Mouse (Mus musculus) gastrocnemius, postnatal 36 days (tissue): ENCODE results near the gene Mipol1. TPM values are rescaled to one million over a fixed set of nuclear protein-coding genes. Genes with fewer than 3 reads are reported as not detected.
"Not testable (repeated sequence)": the region's sequence is repeated elsewhere in the genome, so short reads cannot be mapped to it uniquely, and the experiment has no call there.

Source experiments
- DNase-seq, 2 experiments: peaks; one replicate each; pipeline ENCODE4 v3.0.0; 2022
- intact Hi-C: fragments of 180-260 bp; cut with DNase I; formaldehyde crosslinking; loops from one replicate; pipeline ENCODE4 v1.15.1; 2025
- total RNA-seq, 2 experiments: library from RNA; stranded (reverse); gene quantifications; 2 replicates each; pipeline ENCODE4 v1.2.3; 2021

The Mipol1 gene
- total RNA-seq, 2 experiments from 2014 or later: 2.4 to 2.6 TPM

GRCm38 (mm10) chr12:57401126-57401525, 170.9 kb downstream of the Mipol1 start:
- no peak for DNase-seq
- intact Hi-C loops: no loop called here

- DNase-seq: no peak
- intact Hi-C loops: no loop called here
Measured at GRCm38 (mm10) chr12:57402360-57402759, 172.1 kb downstream of the Mipol1 start.

GRCm38 (mm10) chr12:57409976-57410375, 179.7 kb downstream of the Mipol1 start:
- no peak for DNase-seq
- intact Hi-C loops: no loop called here

GRCm38 (mm10) chr12:57413833-57414232, 183.6 kb downstream of the Mipol1 start:
- intact Hi-C loops: no loop called here
- DNase-seq: no peak

DNA sequence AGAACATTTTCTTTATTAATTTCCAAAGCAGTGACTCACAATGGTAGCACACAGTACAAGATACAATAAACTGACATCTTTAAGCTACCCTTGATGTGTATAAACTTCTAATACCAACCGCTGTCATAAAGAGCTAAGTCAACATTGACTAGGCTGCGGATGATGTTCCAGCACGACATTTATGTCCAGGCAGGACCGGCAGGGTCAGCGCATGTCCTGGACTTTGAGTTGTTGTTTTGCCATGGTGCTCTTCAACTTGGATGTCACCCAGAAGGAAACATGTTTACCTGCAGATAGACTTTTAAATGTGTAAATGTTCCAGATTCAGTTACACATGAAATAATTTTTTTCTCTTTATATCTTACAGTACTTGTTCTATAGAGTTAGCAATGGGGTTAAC, 194.7 kb downstream of the Mipol1 start:
- no peak for DNase-seq
- intact Hi-C loops: no loop called here

DNA sequence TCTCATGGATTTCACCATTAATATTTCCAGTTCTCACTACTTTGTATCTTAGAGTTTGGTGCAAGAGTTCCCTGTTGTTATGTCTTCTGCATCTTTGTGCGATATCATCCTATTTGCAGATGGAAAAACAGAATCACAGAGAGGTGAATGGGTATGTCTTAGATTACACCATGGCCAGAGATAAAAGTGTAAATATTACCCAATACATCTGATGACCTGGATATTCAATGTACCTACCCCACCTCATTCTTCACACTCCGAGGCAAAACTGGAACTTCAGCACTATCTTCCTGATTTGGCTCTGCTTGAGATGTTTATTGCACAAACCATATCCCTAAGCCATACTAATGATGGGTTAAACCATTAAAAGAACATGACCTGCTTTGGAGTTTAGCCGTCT, 198.0 kb downstream of the Mipol1 start:
- intact Hi-C loops: no loop called here
- no peak for DNase-seq

- no peak for DNase-seq
- intact Hi-C loops: no loop called here
Measured at GRCm38 (mm10) chr12:57428767-57429166, 198.5 kb downstream of the Mipol1 start.

GRCm38 (mm10) chr12:57436939-57437659, 206.9 kb downstream of the Mipol1 start:
- intact Hi-C loops, DNase-seq: not testable (repeated sequence)

DNA sequence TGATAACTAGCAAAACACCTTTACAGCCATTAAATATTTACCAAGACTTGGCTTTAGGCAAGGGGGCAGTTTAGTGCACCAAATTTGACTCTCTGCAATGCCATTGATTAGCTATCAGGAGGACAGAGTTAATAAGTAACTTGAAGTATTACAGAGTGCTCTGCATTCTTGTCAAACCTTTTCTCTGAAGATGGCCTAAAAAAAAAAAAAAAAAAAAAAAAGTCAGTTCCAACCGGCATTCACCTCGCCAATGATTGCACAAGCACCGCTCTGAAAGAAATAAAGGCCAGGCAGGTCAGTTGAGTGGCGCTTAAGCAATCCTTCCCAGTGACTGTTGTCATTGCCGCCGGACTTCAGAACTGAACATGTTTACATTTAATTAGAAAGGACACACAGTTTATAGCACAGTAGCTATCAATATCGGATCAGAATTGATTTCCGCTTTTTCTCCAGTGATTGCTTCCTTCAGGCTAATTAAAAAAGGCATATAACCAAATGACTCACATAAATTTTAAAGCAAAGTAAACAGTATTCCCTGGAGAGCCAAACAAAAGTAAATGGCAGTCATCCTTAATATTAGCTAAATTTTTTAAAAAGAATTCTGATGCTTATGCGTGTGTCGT, 214.2 kb downstream of the Mipol1 start:
- DNase-seq: no peak
- intact Hi-C loops: no loop called here

DNA sequence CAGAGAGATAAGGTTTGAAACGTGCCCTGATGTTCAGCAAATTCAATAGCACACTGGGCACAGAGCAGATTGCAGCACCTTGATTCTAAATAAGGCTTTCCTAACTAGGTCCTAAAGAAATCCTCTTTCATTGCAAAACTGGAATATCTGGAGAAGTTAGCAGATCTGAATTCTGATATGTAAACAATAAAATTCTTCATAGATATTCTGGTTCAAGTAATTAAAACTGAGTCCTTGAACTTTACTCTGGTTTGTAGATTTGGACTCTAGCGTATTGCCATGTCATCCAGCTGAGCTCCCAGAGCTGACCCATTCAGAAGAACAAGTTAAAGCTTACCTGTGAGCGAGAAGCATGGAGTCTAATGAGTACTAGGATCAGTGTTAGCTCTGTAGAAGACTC, 217.1 kb downstream of the Mipol1 start:
- no peak for DNase-seq
- intact Hi-C loops: no loop called here

- intact Hi-C loops: no loop called here
- DNase-seq: no peak
Measured at GRCm38 (mm10) chr12:57449299-57449698, 219.1 kb downstream of the Mipol1 start.

DNA sequence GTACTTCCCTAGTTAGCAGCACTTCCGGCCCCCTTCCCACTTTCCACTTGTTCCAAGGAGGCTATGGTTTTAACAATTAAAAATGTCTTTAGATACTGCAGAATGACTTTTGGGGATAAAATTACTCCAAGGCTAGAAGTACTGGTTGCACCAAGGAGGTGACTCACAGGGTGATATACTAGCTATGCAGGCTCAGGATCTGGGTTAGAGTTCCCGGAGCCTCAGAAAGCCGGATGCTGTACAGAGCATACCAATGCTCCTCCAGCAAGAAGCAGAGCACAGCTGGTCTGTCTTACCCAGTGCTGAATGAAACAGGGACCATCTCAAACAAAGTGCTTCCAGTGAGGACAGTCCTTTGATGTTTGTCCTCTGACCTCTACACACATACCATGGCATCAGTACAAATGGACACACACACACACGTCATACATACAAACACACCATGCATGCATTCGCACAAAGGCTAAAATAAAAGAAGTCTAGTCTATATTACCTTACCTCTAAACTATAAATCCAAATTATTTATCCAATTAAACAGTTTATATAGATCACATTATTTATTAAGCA, 219.9 kb downstream of the Mipol1 start:
- intact Hi-C loops: no loop called here
- no peak for DNase-seq

DNA sequence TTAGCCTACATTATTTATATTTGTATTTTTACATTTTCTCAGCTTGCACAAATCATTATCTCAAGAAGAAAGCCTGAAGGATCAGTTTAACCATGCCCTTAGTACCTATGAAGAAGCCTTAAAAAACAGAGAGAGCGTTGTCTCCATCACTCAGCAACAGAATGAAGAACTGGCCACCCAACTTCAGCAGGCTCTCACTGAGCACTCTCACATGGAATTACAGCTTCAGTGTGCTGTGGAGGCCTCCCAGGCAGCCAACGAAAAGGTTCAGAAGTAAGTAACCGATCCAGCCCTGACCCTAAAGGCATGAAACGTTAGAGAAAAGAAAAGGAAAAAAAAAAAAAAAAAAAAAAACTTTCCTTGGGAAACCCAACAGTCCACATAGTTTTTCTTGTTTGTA, 226.7 kb downstream of the Mipol1 start:
- intact Hi-C loops: no loop called here
- DNase-seq: no peak

DNA sequence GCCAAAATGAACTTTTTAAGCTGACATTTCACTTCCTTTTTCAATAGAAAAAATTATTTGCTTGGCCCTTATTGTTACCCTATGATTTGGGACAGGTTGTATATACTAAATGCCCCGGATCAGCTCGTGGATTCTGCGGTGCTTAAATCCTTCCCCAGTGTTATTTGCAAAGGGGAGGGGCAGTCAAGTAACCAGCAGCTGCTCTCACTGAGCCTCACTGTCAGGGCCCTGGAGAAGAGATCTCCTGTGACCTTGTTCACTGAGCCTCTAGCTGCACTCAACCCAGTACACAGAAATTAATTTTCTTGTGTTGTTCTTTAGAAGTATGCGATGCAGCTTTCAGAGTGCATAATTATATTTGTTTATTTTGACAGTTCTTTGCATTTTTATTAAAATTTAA, 227.1 kb downstream of the Mipol1 start:
- intact Hi-C loops: no loop called here
- no peak for DNase-seq

- intact Hi-C loops: no loop called here
- DNase-seq: no peak
Measured at GRCm38 (mm10) chr12:57464520-57465334, 234.5 kb downstream of the Mipol1 start.

- no peak for DNase-seq
- intact Hi-C loops: no loop called here
Measured at GRCm38 (mm10) chr12:57471786-57472185, 241.6 kb downstream of the Mipol1 start.

GRCm38 (mm10) chr12:57476876-57477275, 246.6 kb downstream of the Mipol1 start:
- intact Hi-C loops: no loop called here

GRCm38 (mm10) chr12:57481823-57482222, 251.6 kb downstream of the Mipol1 start:
- no peak for DNase-seq
- intact Hi-C loops: no loop called here

More at GRCm38 (mm10) chr12:57476876-57477275, 246.6 kb downstream of the Mipol1 start:
- no peak for DNase-seq

- intact Hi-C loops: no loop called here
- DNase-seq: no peak
Measured at GRCm38 (mm10) chr12:57496347-57497119, 266.3 kb downstream of the Mipol1 start.

- no peak for DNase-seq
- intact Hi-C loops: no loop called here
Measured at GRCm38 (mm10) chr12:57500246-57500645, 270.0 kb downstream of the Mipol1 start.
